Mouse (Mus musculus): ENCODE measurements around the gene Rnf144b.

Rnf144b gene

GRCm38 (mm10) chr13:47180776-47181175 is 58.3 kb downstream of the Rnf144b start:
- DNase-seq (ENCODE audit: low spot score), result no peak

- DNase-seq (ENCODE audit: low spot score), result peak; percentile 29
Measured at GRCm38 (mm10) chr13:47182366-47182765, 59.9 kb downstream of the Rnf144b start.

GRCm38 (mm10) chr13:47183033-47183730 is 60.7 kb downstream of the Rnf144b start:
- no peak for DNase-seq (ENCODE audit: low spot score)

- DNase-seq (ENCODE audit: low spot score), result no peak
Measured at GRCm38 (mm10) chr13:47183771-47184170, 61.3 kb downstream of the Rnf144b start.

GRCm38 (mm10) chr13:47187836-47188235 is 65.4 kb downstream of the Rnf144b start:
- peak; percentile 71 for DNase-seq (ENCODE audit: low spot score)

GRCm38 (mm10) chr13:47189971-47190370 is 67.5 kb downstream of the Rnf144b start:
- no peak for DNase-seq (ENCODE audit: low spot score)

- no peak for DNase-seq (ENCODE audit: low spot score)
Measured at GRCm38 (mm10) chr13:47192200-47192599, 69.7 kb downstream of the Rnf144b start.

GRCm38 (mm10) chr13:47192771-47193170 is 70.3 kb downstream of the Rnf144b start:
- DNase-seq (ENCODE audit: low spot score), result no peak

GRCm38 (mm10) chr13:47193326-47194153 is 71.1 kb downstream of the Rnf144b start:
- DNase-seq (ENCODE audit: low spot score), result peak; percentile 56

GRCm38 (mm10) chr13:47194695-47195094 is 72.2 kb downstream of the Rnf144b start:
- no peak for DNase-seq (ENCODE audit: low spot score)

GRCm38 (mm10) chr13:47195491-47195890 is 73.0 kb downstream of the Rnf144b start:
- DNase-seq (ENCODE audit: low spot score), result no peak

GRCm38 (mm10) chr13:47200011-47200670 is 77.7 kb downstream of the Rnf144b start:
- DNase-seq (ENCODE audit: low spot score), result peak; percentile 67

GRCm38 (mm10) chr13:47201962-47202624 is 79.6 kb downstream of the Rnf144b start:
- peak; percentile 81 for DNase-seq (ENCODE audit: low spot score)

- DNase-seq (ENCODE audit: low spot score), result no peak
Measured at GRCm38 (mm10) chr13:47210496-47210895, 88.0 kb downstream of the Rnf144b start.

- DNase-seq (ENCODE audit: low spot score), result no peak
Measured at GRCm38 (mm10) chr13:47210992-47211391, 88.5 kb downstream of the Rnf144b start.

GRCm38 (mm10) chr13:47211581-47211980 is 89.1 kb downstream of the Rnf144b start:
- peak; percentile 51 for DNase-seq (ENCODE audit: low spot score)

- no peak for DNase-seq (ENCODE audit: low spot score)
Measured at GRCm38 (mm10) chr13:47213817-47214216, 91.4 kb downstream of the Rnf144b start.

GRCm38 (mm10) chr13:47214895-47215294 is 92.4 kb downstream of the Rnf144b start:
- DNase-seq (ENCODE audit: low spot score), result peak; percentile 81

- peak; percentile 92 for DNase-seq (ENCODE audit: low spot score)
Measured at GRCm38 (mm10) chr13:47215815-47216585, 93.5 kb downstream of the Rnf144b start.

- DNase-seq (ENCODE audit: low spot score), result peak; percentile 58
Measured at GRCm38 (mm10) chr13:47217107-47217571, 94.7 kb downstream of the Rnf144b start.

- peak; percentile 89 for DNase-seq (ENCODE audit: low spot score)
Measured at GRCm38 (mm10) chr13:47218351-47218750, 95.9 kb downstream of the Rnf144b start.
